In the genomic region with DNA sequence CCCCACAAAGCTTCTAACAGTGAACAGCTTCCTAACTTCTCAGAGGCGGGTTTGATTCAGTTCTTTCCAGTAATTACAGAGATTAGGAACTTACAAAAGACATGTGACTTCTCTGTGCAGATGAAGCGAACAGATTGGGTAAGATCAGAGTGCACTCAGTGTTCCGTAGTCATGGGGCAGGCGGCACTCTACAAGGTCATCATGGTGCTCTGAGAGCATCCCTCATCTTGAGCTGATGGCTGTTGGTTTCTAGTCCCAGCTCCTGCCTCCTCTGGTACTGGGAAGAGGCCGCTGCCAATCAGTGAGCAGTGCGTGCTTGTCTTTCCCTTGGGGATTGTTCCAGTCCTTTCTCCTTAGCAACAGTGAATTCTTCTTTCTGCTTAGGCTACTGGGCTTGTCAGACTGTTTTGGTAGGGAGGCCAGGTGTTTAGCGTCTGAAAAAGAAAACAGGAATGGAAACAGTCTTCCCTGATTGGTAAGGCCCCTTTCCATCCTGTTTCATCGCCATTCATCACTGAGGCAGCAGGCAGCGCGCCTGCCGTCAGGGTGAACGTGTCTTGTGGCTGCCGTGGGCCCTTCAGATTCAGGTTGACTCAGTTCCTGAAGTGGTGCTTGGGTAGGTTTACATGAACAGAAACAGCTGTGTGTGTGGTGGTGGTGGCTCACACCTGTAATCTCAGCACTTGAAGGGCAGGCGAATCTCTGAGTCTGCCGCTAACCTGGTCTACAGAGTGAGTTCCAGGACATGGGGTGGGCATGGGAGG, we compare ENCODE assay signal across 1 mouse cellular context.
TF ChIP-seq lines count a peak whose summit lies in the region.

No protein-coding gene starts in this region.

TF ChIP-seq in CH12.LX, 34 proteins besides CTCF, POLR2A, EP300 and RAD21 (continued from another document):
- TF ChIP-seq ZNF384 (IDR thresholded peaks at IDR 0.05; ENCODE audit: low read depth, low read length) (no peak), MEF2A (IDR thresholded peaks at IDR 0.05; ENCODE audit: borderline replicate concordance, low read depth, low read length) (peak; percentile 58; the same call in 1 of the 2 replicates), ZMIZ1 (IDR thresholded peaks at IDR 0.05; ENCODE audit: low read depth, low read length) (no peak), CHD2 (IDR thresholded peaks at IDR 0.05; ENCODE audit: low read length) (no peak), MYC (IDR thresholded peaks at IDR 0.05; ENCODE audit: low read depth, low read length) (peak; percentile 56; the same call in 1 of the 2 replicates), NRF1 (IDR thresholded peaks at IDR 0.05; ENCODE audit: low read depth, low read length) (no peak), ETS1 (conservative IDR thresholded peaks at IDR 0.05; ENCODE audit: low read depth, low read length) (peak; percentile 92), POLR2AphosphoS2 (IDR thresholded peaks at IDR 0.05; ENCODE audit: low read depth, low read length) (no peak), MAFK (IDR thresholded peaks at IDR 0.05; ENCODE audit: insufficient replicate concordance, low read length) (0 out of 2 replicates have a peak, but pooled peaks have one; percentile 36), KAT2A (IDR thresholded peaks at IDR 0.05; ENCODE audit: insufficient replicate concordance, low read length) (no peak), MXI1 (IDR thresholded peaks at IDR 0.05; ENCODE audit: low read depth, low read length) (peak; percentile 41; the same call in 1 of the 2 replicates), GABPA (IDR thresholded peaks at IDR 0.05; ENCODE audit: insufficient replicate concordance, low read depth, low read length) (no peak), ZC3H11A (IDR thresholded peaks at IDR 0.05; ENCODE audit: low read depth, low read length) (no peak), SIN3A (IDR thresholded peaks at IDR 0.05; ENCODE audit: low read length) (peak; percentile 55), MAZ (IDR thresholded peaks at IDR 0.05; ENCODE audit: low read depth, low read length) (no peak), RCOR1 (conservative IDR thresholded peaks at IDR 0.05; ENCODE audit: low read depth, low read length) (0 out of 2 replicates have a peak, but pooled peaks have one; percentile 58)
